Mouse (Mus musculus) Muller cell, postnatal 12 days (primary cell): ENCODE results near the gene Zfp106.
"Not testable (repeated sequence)": the region's sequence is repeated elsewhere in the genome, so short reads cannot be mapped to it uniquely, and the experiment has no call there.

Source experiments
- DNase-seq: peaks from one replicate; pipeline ENCODE4 v3.0.0-alpha.2; 2015; ENCODE audit errors: inconsistent ontology term

Gene Zfp106

GRCm38 (mm10) chr2:120563235-120563990, at the start of gene Zfp106:
Gene Zfp106 (minus strand): TSS chr2:120563843.
- peak; percentile 92 for DNase-seq

- DNase-seq, result peak; percentile 93
Observed at GRCm38 (mm10) chr2:120608830-120609723, 45.4 kb upstream of the Zfp106 start, which contains the start of the genes Haus2 and Lrrc57. Gene Haus2 (plus strand): TSS chr2:120609383. Gene Lrrc57 (minus strand): TSS chr2:120609520.

DNA sequence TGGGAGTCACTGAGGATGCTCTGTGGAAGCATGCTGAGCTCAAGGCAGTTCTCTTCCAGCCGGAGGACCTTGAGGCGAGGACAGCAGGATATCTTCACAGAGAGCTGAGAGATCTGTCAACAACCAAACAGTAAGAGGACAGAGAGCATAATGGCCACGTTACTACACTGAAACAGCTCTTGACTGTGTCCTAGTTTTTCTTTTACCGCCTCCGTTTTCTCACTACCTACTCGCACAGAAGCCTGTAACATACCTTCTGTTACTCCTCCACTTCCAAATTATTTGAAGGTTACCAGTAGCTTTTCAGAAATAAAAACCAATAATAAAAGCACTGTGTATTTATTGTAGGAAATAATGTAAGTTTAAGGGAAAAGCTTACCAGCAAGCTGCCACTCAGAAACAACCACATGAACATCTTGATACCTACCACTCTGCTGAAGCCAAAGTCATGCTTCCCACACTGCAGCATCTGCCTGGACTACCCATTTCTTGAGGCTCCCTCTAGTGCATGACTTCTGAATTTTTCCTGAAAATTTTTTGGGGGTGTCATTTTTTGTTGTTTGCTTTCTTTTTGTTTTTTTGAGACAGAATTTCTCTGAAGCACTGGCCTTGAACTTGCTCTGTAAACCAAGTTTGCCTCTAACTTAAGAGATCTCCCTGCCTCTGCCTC, 42.5 kb upstream of the Zfp106 start:
- DNase-seq, result no peak

GRCm38 (mm10) chr2:120599506-120599905, 35.9 kb upstream of the Zfp106 start:
- DNase-seq, result no peak

DNA sequence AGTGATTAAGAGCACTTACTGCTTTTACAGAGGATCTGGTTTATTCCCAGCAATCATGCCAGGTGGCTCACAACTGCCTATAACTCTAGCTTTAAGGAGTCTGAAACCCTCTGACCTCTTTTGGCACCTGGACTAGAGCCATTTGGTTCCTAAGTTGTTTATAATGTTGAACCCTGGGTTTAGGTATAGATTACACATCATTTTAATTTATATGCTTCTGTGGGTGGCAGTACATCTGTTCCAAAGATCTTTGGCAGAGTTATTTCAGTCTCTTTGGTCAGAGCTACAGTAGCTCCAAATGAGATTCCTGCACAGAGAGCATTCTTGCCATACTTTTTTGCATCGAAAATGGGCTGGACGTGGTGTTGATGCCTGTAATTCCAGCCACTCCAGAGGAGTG, 34.1 kb upstream of the Zfp106 start:
- no peak for DNase-seq

DNA sequence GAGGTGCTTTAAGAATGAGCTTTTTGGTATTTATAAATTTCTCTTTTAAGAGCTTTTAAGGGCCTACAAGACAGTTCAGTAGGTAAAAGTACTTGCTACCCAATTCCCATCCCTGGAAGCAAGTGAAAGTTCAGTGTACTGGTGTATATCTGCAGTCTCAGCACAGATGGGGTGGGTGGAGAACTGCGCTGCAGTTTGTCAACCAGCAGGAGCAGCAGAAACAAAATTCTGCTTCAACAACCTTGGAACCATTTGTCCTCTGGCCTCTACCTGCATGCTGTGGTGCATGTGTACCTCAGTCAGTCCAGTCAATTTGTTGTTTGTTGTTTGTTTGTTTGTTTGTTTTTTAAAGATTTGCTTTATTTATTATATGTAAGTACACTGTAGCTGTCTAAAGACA, 28.6 kb upstream of the Zfp106 start:
- no peak for DNase-seq

DNA sequence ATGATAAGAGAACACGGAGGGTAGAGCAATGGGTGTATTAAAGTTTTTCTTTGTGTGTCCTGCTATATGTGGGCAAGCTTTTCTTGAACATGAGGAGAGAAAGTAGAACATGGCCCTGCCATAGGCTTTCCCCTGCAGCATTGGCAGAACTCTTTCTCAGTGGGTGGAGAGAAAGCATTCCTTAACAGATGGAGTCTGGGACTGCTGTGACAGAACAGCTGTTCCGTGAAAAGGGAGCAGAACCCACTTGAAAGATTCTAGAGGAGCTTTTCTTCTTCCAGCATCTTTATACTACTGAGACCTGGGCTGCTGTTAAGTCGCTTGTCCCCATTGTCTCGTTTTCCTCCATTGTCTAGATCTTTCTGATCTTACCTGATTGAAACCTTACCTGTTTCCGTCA, 26.1 kb upstream of the Zfp106 start:
- DNase-seq, result no peak

DNA sequence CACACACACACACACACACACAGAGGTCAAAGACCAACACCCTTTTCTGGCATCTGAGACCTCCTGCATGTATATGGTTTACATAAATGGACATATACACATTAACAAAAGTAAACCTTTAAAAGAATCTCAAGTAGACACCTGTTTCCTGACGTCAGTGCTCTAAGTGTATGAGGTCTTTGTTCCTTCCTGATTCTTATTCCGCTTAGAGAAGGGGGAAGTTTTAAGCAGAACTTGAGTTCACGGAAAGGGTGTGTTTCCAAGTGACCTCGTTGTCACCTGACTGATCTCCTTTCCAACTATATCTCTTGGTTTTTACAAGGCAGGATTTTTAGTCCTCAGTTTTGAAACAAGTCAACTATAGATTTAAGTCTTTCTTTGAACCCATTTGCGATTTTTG, 14.6 kb upstream of the Zfp106 start:
- no peak for DNase-seq

DNA sequence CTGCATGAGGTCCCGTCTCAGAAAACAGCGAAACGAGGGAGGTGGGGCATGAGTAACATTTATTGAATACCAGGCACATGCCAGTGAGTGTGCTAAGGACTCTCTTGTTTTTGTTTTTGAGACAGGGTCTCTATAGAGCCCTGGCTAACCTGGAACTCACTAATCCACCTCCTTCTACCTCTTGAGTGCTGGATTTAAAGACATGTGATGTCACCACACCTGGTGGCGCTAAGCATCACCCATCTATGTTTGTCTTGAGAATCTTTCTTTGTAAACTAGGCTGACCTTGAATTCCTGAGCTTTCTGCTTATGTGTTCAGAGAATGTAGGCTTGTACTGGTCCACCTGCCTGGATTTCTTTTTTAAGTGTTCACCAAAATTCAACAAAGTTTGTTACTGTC, 14.2 kb upstream of the Zfp106 start:
- no peak for DNase-seq

GRCm38 (mm10) chr2:120575978-120576377, 12.3 kb upstream of the Zfp106 start:
- DNase-seq, result no peak

DNA sequence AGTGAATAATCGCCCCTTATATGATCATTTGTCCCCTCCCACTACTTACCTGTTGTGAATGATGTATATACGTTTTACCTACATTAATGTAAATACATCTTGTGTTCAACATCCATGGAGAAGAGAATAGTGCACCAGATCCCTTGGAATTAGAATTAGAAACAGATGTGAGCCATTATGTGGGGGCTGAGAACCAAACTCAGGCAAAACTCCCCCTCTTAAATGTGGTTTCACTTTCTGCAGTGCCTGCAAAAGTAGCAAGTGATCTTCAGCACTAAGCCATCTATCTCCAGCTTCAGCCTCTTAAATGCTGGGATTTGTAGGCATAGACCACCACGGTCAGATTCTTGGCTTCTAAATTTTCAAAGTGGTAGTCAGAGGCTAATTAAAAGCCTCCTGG, 11.5 kb upstream of the Zfp106 start:
- no peak for DNase-seq

DNA sequence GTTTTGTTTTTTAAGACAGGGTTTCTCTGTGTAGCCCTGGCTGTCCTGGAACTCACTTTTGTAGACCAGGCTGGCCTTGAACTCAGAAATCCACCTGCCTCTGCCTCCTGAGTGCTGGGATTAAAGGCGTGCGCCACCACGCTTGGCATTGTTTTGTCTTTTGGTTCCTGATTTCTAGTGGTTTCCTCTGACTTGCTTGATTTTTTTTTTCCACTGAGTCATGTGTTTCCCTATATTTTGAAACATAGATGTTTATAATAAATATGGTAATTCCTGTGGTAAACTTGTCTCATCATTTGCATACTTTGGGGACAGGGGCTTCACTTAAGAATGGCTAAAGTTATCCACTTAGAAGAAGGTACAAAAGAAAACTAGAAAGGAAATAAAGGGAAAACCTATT, 8.5 kb upstream of the Zfp106 start:
- DNase-seq, result not testable (repeated sequence)

DNA sequence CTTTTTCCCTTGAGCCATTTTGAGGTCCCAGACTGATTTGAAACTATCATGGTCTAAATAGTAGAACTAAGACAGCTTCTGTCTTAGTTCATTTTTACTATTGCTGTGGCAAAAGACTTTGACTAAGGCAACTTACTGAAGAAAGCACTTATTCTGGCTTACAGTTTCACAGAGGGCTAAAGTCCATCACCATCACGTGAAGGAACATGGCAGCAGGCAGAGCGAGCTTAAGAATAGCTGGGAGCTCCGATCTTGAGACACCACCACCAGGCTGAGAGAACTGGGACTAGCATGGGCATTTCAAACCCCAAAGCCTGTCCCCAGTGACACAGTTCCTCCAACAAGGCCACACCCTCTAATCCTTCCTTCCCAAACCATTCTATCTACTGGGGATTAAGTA, 7.4 kb upstream of the Zfp106 start:
- DNase-seq, result no peak

DNA sequence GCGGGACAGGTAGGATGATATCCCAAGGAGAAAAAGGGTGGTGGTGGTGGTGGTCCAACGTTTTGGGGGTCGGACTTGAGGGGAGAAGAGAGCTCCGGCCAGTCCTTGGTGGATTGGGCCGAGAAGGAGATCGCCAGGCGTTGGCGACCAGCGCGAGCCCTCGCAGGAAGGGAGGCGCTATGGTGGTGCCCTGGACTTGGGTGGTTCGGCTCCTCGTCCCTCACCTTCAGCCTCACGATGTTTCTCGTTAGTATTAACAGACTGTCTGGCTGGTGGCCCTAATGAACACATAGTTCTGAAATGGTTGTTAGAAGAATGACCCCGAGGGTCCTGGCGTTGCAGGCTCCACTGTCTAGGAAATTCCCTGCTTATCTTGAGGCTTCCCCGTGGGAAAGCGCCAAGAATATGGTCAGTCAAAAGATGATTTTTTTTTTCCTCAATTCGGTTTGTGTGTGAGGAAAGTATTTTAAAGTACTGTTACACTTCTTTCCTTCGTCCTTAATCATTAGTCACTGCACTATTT, 4.2 kb upstream of the Zfp106 start:
- DNase-seq, result no peak

GRCm38 (mm10) chr2:120566886-120567797, 3.5 kb upstream of the Zfp106 start, which contains the start of gene Snap23:
Gene Snap23 (plus strand): TSS chr2:120567671.
- peak; percentile 99 for DNase-seq

- DNase-seq, result no peak
Observed at GRCm38 (mm10) chr2:120565363-120565762, 1.7 kb upstream of the Zfp106 start.

GRCm38 (mm10) chr2:120564548-120565188, 1.0 kb upstream of the Zfp106 start:
- not testable (repeated sequence) for DNase-seq

DNA sequence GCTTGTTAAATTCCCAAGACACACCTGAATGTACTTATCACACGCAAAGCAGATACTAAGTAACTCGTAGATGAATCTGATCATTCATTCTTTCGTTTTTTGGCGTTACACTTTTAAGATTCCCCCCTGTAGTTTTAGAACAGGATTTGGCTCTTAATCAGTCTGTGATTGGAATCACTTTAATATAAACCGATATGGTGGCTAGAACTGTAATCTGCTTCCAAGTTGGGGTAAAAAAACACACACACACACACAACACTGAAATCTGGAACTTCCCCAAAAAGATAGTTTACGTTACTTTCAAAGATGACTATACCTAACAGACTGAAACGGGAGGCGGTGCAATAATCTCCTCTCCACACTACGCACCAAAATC, 796 bp downstream of the Zfp106 start:
- DNase-seq, result no peak

GRCm38 (mm10) chr2:120561524-120561923, 2.1 kb downstream of the Zfp106 start:
- no peak for DNase-seq

GRCm38 (mm10) chr2:120558813-120559212, 4.8 kb downstream of the Zfp106 start:
- DNase-seq, result no peak
